Mouse (Mus musculus) E14TG2a.4 (cell line): Measurements from ENCODE around the gene Lasp1.

Experiments
- CTCF ChIP-seq: conservative IDR thresholded peaks from 2 replicates; pipeline ENCODE4 v1.5.1; 2014; ENCODE audit warnings: low read length
- NANOG ChIP-seq: IDR thresholded peaks from 2 replicates; pipeline ENCODE4 v1.6.1; 2014; ENCODE audit warnings: borderline replicate concordance, low read length, mixed read lengths
- POU5F1 ChIP-seq: IDR thresholded peaks from 2 replicates; pipeline ENCODE4 v1.6.1; 2014; ENCODE audit warnings: low read length, borderline replicate concordance

DNA sequence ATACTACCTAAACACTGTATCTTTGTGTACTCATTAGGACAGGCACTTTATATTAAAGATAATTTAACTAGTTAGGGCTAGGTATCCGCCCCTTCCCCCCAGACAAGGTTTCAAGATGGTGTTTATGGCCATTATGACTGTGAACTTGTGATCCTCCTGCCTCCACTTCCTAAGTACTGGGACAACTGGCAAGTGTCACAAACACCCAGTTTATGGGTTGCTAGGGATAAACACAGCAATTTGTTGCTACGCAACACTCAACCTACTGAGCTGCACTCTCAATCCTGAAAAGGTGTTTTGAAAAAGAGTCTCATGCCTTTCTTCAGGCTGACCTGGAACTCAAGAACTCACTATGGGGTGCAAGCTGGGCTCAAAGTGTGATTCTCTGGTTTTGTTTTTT is 78.5 kb downstream of the Lasp1 start:
- TF ChIP-seq CTCF (no peak), POU5F1 (no peak), NANOG (no peak)
